Mouse (Mus musculus) gastrocnemius, postnatal 25 days (tissue): ENCODE results near the gene Fam199x. TPM values are rescaled to one million over a fixed set of nuclear protein-coding genes. Genes with fewer than 3 reads are reported as not detected.

Experiments
- DNase-seq: peaks from one replicate; pipeline ENCODE4 v3.0.0; 2022
- long read RNA-seq, 2 experiments: library from polyadenylated mRNA; stranded (forward); transcript quantifications; one replicate each; pipeline ENCODE4 v2.0.0; 2021
- total RNA-seq, 2 experiments: library from RNA; stranded (reverse); gene quantifications; 1 replicate in 1 of 2; 2 replicates in 1 of 2; pipeline ENCODE4 v1.2.3; 2021

Gene Fam199x
- 1 to 10 TPM; 3.2 to 3.9 TPM for total RNA-seq
- long read RNA-seq, experiment 1, partial matches to known transcripts = 0 of 1 reads
- long read RNA-seq, experiment 1, other reads (novel, unspliced or antisense) = 1 of 1 reads
- long read RNA-seq, experiment 2, full-length matches to known transcripts = 2 of 2 reads
- long read RNA-seq, experiment 2, partial matches to known transcripts = 0 of 2 reads
- long read RNA-seq, experiment 2, other reads (novel, unspliced or antisense) = 0 of 2 reads

- peak; percentile 77 for DNase-seq
These were observed at the start of gene Fam199x for GRCm38 (mm10) chrX:137049425-137050225. Gene Fam199x, plus strand, starts transcription at chrX:137049594.

- DNase-seq = no peak
These were observed 34.2 kb upstream of the Fam199x start for GRCm38 (mm10) chrX:137015099-137015709.

GRCm38 (mm10) chrX:137017668-137018067 is 31.7 kb upstream of the Fam199x start:
- DNase-seq = no peak

- no peak for DNase-seq
These were observed 30.1 kb upstream of the Fam199x start for GRCm38 (mm10) chrX:137019310-137019709.

GRCm38 (mm10) chrX:137030916-137031315 is 18.5 kb upstream of the Fam199x start:
- DNase-seq = no peak

- no peak for DNase-seq
These were observed 17.7 kb upstream of the Fam199x start for GRCm38 (mm10) chrX:137031726-137032125.

GRCm38 (mm10) chrX:137034322-137034721 is 15.1 kb upstream of the Fam199x start:
- no peak for DNase-seq

GRCm38 (mm10) chrX:137037470-137037999 is 11.9 kb upstream of the Fam199x start:
- no peak for DNase-seq

GRCm38 (mm10) chrX:137038000-137038483 is 11.4 kb upstream of the Fam199x start, which contains the start of gene Slc25a53:
Gene Slc25a53, minus strand, starts transcription at chrX:137038302.
- peak; percentile 84 for DNase-seq

- DNase-seq = no peak
These were observed 10.9 kb upstream of the Fam199x start for GRCm38 (mm10) chrX:137038502-137038901.

GRCm38 (mm10) chrX:137049060-137049424 is 352 bp upstream of the Fam199x start:
- no peak for DNase-seq

GRCm38 (mm10) chrX:137063202-137063601 is 13.8 kb downstream of the Fam199x start:
- no peak for DNase-seq

GRCm38 (mm10) chrX:137104531-137104930 is 55.1 kb downstream of the Fam199x start:
- DNase-seq = no peak

- DNase-seq = no peak
These were observed 57.1 kb downstream of the Fam199x start for GRCm38 (mm10) chrX:137106498-137106897.

GRCm38 (mm10) chrX:137118097-137118746 is 68.8 kb downstream of the Fam199x start:
- peak; percentile 8 for DNase-seq

GRCm38 (mm10) chrX:137119675-137120423 is 70.5 kb downstream of the Fam199x start:
- DNase-seq = no peak

- no peak for DNase-seq
These were observed 72.3 kb downstream of the Fam199x start, which contains the start of gene Esx1 for GRCm38 (mm10) chrX:137121718-137122117. Gene Esx1, minus strand, starts transcription at chrX:137122083.

- DNase-seq = no peak
These were observed 78.1 kb downstream of the Fam199x start for GRCm38 (mm10) chrX:137127542-137127941.
